17 mouse cellular contexts compared by ENCODE assay signal in the genomic region with DNA sequence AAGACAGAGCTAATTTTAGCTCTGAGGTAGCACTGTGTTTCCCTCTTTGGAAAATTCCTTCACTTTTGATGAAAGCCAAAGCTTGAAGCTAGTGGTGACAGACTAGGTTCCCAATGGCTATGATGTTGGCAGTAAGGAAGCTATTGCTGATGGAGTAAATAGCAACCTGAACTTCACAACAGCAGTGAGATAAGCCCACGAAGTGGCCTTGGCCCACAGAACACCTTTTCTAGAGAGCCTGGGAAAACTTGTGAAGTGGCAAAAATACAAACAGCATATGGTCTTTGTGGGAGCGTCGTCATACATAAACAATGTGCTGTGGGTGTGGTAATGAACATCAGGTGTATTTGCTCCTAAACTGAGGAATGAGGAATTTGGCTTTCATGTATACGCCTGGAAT.
DNase-seq lines count a peak whose midpoint lies in the region; ATAC-seq and TF ChIP-seq lines count a peak whose summit lies in the region.
"Had no signal": no experiment of that assay in that cellular context is flagged by ENCODE, and none has a peak within 500 bp of the region (broad histone marks: within the 10 kb centered on the region; RNA-seq: fewer than 3 reads in every experiment).

No protein-coding gene starts in this region.

- no peak for DNase-seq in heart, postnatal 25 days (ENCODE audit: low spot score)
- peak; percentile 63 to 67 for DNase-seq in lung, adult 18-20 months
- DNase-seq in lung, postnatal 14 days = no peak
- peak; percentile 49 for DNase-seq in limb, embryonic 14.5 days (ENCODE audit: low spot score)
- no peak for DNase-seq in stomach, postnatal 0 days (ENCODE audit: low spot score)
- no peak for DNase-seq in cerebellum, adult 9-10 months
- DNase-seq: adrenal gland, postnatal 14 days; cerebellum, postnatal 25 days; right cerebral cortex, postnatal 25 days had no signal

- H3K36me3 ChIP-seq in heart, embryonic 12.5 days = no peaks in the 10 kb centered on the region
- H3K36me3 ChIP-seq in limb, embryonic 14.5 days (ENCODE audit: control insufficient read depth, insufficient read depth, low read length) = no peaks in the 10 kb centered on the region
- no peaks in the 10 kb centered on the region for H3K36me3 ChIP-seq in stomach, postnatal 0 days (ENCODE audit: control insufficient read depth, insufficient read depth, low read length)
- no peaks in the 10 kb centered on the region for H3K36me3 ChIP-seq in midbrain, embryonic 16.5 days (ENCODE audit: control insufficient read depth, insufficient read depth, low read length)
- H3K36me3 ChIP-seq: embryonic facial prominence, embryonic 15.5 days; G1E; kidney, embryonic 15.5 days; midbrain, embryonic 10.5 days had no signal

- WGBS in heart, embryonic 12.5 days = 52% methylated on average over 4 of the region's 4 CpGs
- WGBS in limb, embryonic 14.5 days = 37% methylated on average over 4 of the region's 4 CpGs
- 56% methylated on average over 4 of the region's 4 CpGs for WGBS in stomach, postnatal 0 days
- WGBS in midbrain, embryonic 16.5 days = 84% methylated on average over 4 of the region's 4 CpGs

- no peak overlapping the region for H3K4me3 ChIP-seq in heart, embryonic 12.5 days
- no peak overlapping the region for H3K4me3 ChIP-seq in limb, embryonic 14.5 days (replicated peaks; ENCODE audit: low read length)
- H3K4me3 ChIP-seq in stomach, postnatal 0 days (ENCODE audit: low read depth, low read length) = no peak overlapping the region
- H3K4me3 ChIP-seq in midbrain, embryonic 16.5 days (ENCODE audit: low read depth, low read length) = no peak overlapping the region
- H3K4me3 ChIP-seq: embryonic facial prominence, embryonic 15.5 days; kidney, embryonic 15.5 days; midbrain, embryonic 10.5 days; myocyte had no signal

- no peaks in the 10 kb centered on the region for H3K27me3 ChIP-seq in heart, embryonic 12.5 days (replicated peaks)
- H3K27me3 ChIP-seq in limb, embryonic 14.5 days (ENCODE audit: control insufficient read depth, insufficient read depth, low read length) = no peaks in the 10 kb centered on the region
- no peaks in the 10 kb centered on the region for H3K27me3 ChIP-seq in stomach, postnatal 0 days (ENCODE audit: control insufficient read depth, insufficient read depth, low read length)
- H3K27me3 ChIP-seq in midbrain, embryonic 16.5 days (ENCODE audit: control insufficient read depth, insufficient read depth, low read depth, low read length) = no peaks in the 10 kb centered on the region
- H3K27me3 ChIP-seq: embryonic facial prominence, embryonic 15.5 days; kidney, embryonic 15.5 days had no signal

- H3K9me3 ChIP-seq in heart, embryonic 12.5 days (replicated peaks) = peaks cover 5% of the 10 kb centered on the region; the same call in 1 of the 2 replicates
- no peaks in the 10 kb centered on the region for H3K9me3 ChIP-seq in limb, embryonic 14.5 days (ENCODE audit: control insufficient read depth, low read length)
- H3K9me3 ChIP-seq in stomach, postnatal 0 days (ENCODE audit: control insufficient read depth, low read length) = no peaks in the 10 kb centered on the region
- H3K9me3 ChIP-seq in midbrain, embryonic 16.5 days (replicated peaks; ENCODE audit: control insufficient read depth, low read length, poor library complexity, severe bottlenecking) = no peaks in the 10 kb centered on the region
- H3K9me3 ChIP-seq: embryonic facial prominence, embryonic 15.5 days; G1E; kidney, embryonic 15.5 days; midbrain, embryonic 10.5 days had no signal

- TF ChIP-seq CTCF in stomach, postnatal 0 days (IDR thresholded peaks at IDR 0.05; ENCODE audit: low read depth) = no peak

- H3K27ac ChIP-seq in heart, embryonic 12.5 days (ENCODE audit: poor library complexity, severe bottlenecking) = peak overlapping the region; percentile 82
- H3K27ac ChIP-seq in limb, embryonic 14.5 days (replicated peaks; ENCODE audit: low read depth, low read length) = 0 out of 2 replicates have a peak overlapping the region, but pooled peaks have one; percentile 1
- H3K27ac ChIP-seq in stomach, postnatal 0 days (replicated peaks) = 0 out of 2 replicates have a peak overlapping the region, but pooled peaks have one; percentile 24
- H3K27ac ChIP-seq in midbrain, embryonic 16.5 days (ENCODE audit: low read length) = no peak overlapping the region
- H3K27ac ChIP-seq: embryonic facial prominence, embryonic 15.5 days; kidney, embryonic 15.5 days; midbrain, embryonic 10.5 days had no signal

- no peak for TF ChIP-seq POLR2A in limb, embryonic 14.5 days (IDR thresholded peaks at IDR 0.05; ENCODE audit: borderline replicate concordance, extremely low read depth, insufficient read depth, insufficient read length)

- no peak for TF ChIP-seq EP300 in stomach, postnatal 0 days (optimal IDR thresholded peaks at IDR 0.05)

- peaks cover 22% of the 10 kb centered on the region for H3K4me1 ChIP-seq in heart, embryonic 12.5 days (replicated peaks)
- peaks cover 6% of the 10 kb centered on the region; the same call in 1 of the 2 replicates for H3K4me1 ChIP-seq in limb, embryonic 14.5 days (ENCODE audit: control insufficient read depth, insufficient read depth, low read length)
- H3K4me1 ChIP-seq in stomach, postnatal 0 days (replicated peaks; ENCODE audit: control insufficient read depth, insufficient read depth) = no peaks in the 10 kb centered on the region
- H3K4me1 ChIP-seq in midbrain, embryonic 16.5 days (ENCODE audit: control insufficient read depth, insufficient read depth, low read length) = peaks cover 3% of the 10 kb centered on the region; the same call in 1 of the 2 replicates
- H3K4me1 ChIP-seq: kidney, embryonic 15.5 days; midbrain, embryonic 10.5 days had no signal

- intact Hi-C loops in heart, postnatal 25 days (cut with DNase I) = no loop called here

- peak; percentile 51; the same call in 1 of the 2 replicates for ATAC-seq in heart, embryonic 12.5 days (ENCODE audit: insufficient number of reproducible peaks, low FRiP score)
- no peak for ATAC-seq in limb, embryonic 14.5 days (ENCODE audit: low FRiP score, low read depth)
- ATAC-seq in stomach, postnatal 0 days (ENCODE audit: low FRiP score, low TSS enrichment) = no peak
- no peak for ATAC-seq in midbrain, embryonic 16.5 days
- ATAC-seq: hindbrain, embryonic 16.5 days had no signal

- no peak overlapping the region for H3K4me2 ChIP-seq in heart, embryonic 12.5 days
- no peak overlapping the region for H3K4me2 ChIP-seq in limb, embryonic 14.5 days (replicated peaks; ENCODE audit: low read depth, low read length, severe bottlenecking)
- no peak overlapping the region for H3K4me2 ChIP-seq in stomach, postnatal 0 days (replicated peaks; ENCODE audit: low read depth)
- H3K4me2 ChIP-seq in midbrain, embryonic 16.5 days (ENCODE audit: low read length) = no peak overlapping the region
- H3K4me2 ChIP-seq: embryonic facial prominence, embryonic 15.5 days; kidney, embryonic 15.5 days had no signal

- no peak overlapping the region for H3K9ac ChIP-seq in heart, embryonic 12.5 days
- no peak overlapping the region for H3K9ac ChIP-seq in limb, embryonic 14.5 days (ENCODE audit: low read depth, low read length, severe bottlenecking)
- H3K9ac ChIP-seq in stomach, postnatal 0 days (ENCODE audit: low read length) = no peak overlapping the region
- no peak overlapping the region for H3K9ac ChIP-seq in midbrain, embryonic 16.5 days (ENCODE audit: low read depth, low read length)
- H3K9ac ChIP-seq: embryonic facial prominence, embryonic 15.5 days; kidney, embryonic 15.5 days had no signal

Comparison
In these comparisons a context has a peak if more than half of its experiments do, and no peak if none do; other contexts are left out.
1. DNase-seq: peak in lung, adult 18-20 months (2 of 2) and limb, embryonic 14.5 days (single experiment); none in heart, postnatal 25 days (single experiment), lung, postnatal 14 days (single experiment), stomach, postnatal 0 days (single experiment) and cerebellum, adult 9-10 months (single experiment).